Mouse (Mus musculus) testis, adult 2 months (tissue): ENCODE measurements at regions not wholly inside any gene's neighbourhood (a gene's known extent, or its start where the extent isn't known, plus 50 kb on each side); places are given as distances from the start of the nearest gene placed in this dataset.

Experiments
- H3K27ac ChIP-seq: fragments of 200-500 bp; 2 replicates; pipeline ENCODE4 v1.5.1; 2012; ENCODE audit warnings: low read depth, low read length; ENCODE audit not compliant: control insufficient read depth, insufficient read depth
- H3K27me3 ChIP-seq: fragments of 200-500 bp; 2 replicates; pipeline ENCODE4 v1.6.1; 2012; ENCODE audit warnings: mild to moderate bottlenecking, low read length, moderate library complexity; ENCODE audit not compliant: control insufficient read depth, insufficient read depth
- H3K36me3 ChIP-seq: fragments of 200-500 bp; 2 replicates; pipeline ENCODE4 v1.6.1; 2012; ENCODE audit warnings: mild to moderate bottlenecking, low read length; ENCODE audit not compliant: control insufficient read depth, insufficient read depth
- H3K4me1 ChIP-seq: fragments of 200-500 bp; 2 replicates; pipeline ENCODE4 v1.6.1; 2012; ENCODE audit warnings: low read length; ENCODE audit not compliant: control insufficient read depth, insufficient read depth
- H3K4me3 ChIP-seq: fragments of 200-500 bp; 2 replicates; pipeline ENCODE4 v1.5.1; 2012; ENCODE audit warnings: low read depth, mild to moderate bottlenecking, low read length, moderate library complexity, mixed read lengths; ENCODE audit not compliant: control insufficient read depth
- CTCF ChIP-seq: fragments of 200-500 bp; IDR thresholded peaks from 2 replicates; pipeline ENCODE4 v1.5.1; 2012; ENCODE audit warnings: low read depth, mild to moderate bottlenecking, inconsistent platforms, low read length, moderate library complexity; ENCODE audit not compliant: control insufficient read depth, insufficient read depth, insufficient replicate concordance
- POLR2A ChIP-seq: fragments of 200-500 bp; IDR thresholded peaks from 2 replicates; pipeline ENCODE4 v1.6.1; 2012; ENCODE audit warnings: low read depth, mild to moderate bottlenecking, inconsistent platforms, low read length, moderate library complexity; ENCODE audit not compliant: control insufficient read depth

DNA sequence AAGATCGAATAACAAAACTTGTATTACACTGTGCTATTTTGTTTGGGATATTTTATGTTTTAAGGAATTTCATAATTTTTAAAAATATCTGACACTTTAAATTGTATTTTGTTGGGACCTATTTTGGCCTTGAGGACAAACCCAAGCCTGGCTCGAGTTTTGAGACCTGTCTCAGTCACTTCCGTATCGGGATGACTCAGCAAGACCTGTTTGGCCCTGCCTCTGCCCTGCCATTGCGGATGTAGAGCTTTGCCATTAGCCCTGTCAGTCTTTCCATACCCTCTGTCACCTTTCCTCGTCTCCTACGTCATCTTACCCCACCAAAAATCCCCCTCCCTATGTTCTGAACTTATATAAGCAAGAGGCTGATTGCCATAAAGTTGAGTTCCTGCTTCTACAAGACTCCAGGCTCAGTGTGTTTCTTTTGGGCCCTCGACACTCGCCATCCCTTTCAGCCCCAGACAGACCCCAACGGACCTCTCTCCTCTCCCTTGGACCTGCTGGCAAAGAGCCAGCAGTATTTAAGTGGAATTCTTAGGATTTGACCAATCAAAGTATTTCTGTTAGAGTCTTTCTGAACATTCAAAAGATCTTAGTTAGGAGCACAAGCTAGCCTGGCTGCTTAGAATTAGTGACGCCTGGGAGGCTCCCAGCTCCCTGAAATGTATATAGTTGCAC is 113.3 kb downstream of the Fam161a start:
- TF ChIP-seq CTCF (no peak), POLR2A (no peak)
- Histone ChIP-seq H3K36me3 (no peaks in the 10 kb centered on the region), H3K4me1 (peaks cover 2% of the 10 kb centered on the region), H3K27me3 (no peaks in the 10 kb centered on the region), H3K27ac (no peak overlapping the region), H3K4me3 (no peak overlapping the region)

DNA sequence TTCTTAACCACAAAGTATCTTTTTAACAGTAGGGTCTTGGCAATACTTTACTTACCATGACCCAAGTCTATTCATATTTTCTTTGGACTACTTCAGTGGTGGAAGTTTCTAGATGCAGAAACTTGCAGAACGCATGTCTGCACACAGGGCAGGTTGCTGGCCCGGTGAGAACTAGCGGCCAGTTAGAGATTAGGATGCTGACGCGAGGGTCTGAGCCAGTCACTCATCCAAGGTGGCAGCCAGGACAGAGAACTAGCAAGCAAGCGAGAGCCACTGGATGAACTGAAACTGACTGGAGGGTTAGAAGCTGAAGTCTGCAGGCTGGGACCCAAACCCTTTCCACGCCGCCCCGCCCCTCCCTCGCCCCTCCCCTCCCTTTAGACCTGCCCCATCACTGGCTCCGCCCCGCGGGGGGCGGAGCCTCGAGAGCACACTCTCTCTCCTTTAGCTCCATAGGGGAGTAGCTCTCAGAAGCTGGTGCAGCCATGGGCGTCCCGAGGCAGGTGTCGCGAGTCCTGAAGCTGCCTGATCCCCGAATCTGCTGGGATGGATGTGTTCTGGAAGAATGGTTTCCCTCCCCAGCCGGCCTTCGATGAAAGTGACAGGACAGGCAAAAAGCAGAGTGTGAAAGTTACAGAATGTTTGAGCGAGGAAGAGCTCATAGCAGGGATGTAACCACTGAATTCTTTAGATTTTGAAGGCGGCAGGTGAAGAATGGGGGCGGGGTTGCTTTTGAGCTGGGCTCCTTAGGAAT is 117.0 kb downstream of the Fam161a start:
- peak overlapping the region; percentile 70 for H3K4me3 ChIP-seq
- H3K27me3 ChIP-seq, result no peaks in the 10 kb centered on the region
- peaks cover 2% of the 10 kb centered on the region for H3K4me1 ChIP-seq
- TF ChIP-seq POLR2A, result no peak
- TF ChIP-seq CTCF, result no peak
- H3K36me3 ChIP-seq, result no peaks in the 10 kb centered on the region
- no peak overlapping the region for H3K27ac ChIP-seq

DNA sequence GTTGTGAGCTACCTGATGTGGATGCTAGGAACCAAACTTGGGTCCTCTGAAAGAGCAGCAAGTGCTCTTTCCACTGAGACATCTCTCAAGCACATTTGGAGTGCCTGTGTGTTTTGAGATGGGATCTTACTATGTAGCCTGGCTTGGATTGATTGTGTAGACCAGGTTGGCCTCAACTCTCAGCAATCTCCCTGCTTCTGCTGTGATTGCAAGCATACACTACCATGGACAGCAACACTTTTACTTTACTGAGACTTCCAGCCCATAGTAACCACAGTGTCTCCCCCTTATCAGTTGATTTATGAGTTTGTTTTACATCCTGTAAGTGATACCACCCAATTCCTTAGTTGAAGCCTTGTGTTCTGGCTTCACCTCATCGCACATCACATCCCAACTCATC is 123.8 kb downstream of the Fam161a start:
- no peaks in the 10 kb centered on the region for H3K27me3 ChIP-seq
- no peak overlapping the region for H3K4me3 ChIP-seq
- no peak overlapping the region for H3K27ac ChIP-seq
- no peak for TF ChIP-seq CTCF
- TF ChIP-seq POLR2A, result no peak
- H3K4me1 ChIP-seq, result no peaks in the 10 kb centered on the region
- H3K36me3 ChIP-seq, result no peaks in the 10 kb centered on the region

DNA sequence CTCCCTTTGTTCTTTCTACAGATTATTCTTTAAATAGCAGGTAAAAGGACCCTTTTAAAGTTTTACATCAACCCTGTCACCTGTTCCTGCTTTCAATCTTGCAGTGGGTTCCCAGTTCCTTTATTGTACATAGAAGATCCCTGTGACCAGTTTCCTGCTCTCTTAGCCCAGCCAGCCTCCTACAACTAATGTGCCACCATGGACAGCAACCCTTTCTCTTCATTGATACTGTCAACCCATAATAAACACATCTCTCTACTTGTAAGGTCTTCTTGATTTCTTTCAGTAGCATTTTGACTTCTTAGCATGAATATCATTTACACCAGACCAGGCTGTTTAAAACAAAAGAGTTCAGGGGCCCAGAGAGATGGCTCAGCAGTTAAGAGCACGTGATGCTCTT is 124.2 kb upstream of the Xpo1 start:
- Histone ChIP-seq H3K36me3 (no peaks in the 10 kb centered on the region), H3K4me1 (no peaks in the 10 kb centered on the region), H3K4me3 (no peak overlapping the region), H3K27me3 (no peaks in the 10 kb centered on the region), H3K27ac (no peak overlapping the region)
- TF ChIP-seq POLR2A, result no peak
- no peak for TF ChIP-seq CTCF

DNA sequence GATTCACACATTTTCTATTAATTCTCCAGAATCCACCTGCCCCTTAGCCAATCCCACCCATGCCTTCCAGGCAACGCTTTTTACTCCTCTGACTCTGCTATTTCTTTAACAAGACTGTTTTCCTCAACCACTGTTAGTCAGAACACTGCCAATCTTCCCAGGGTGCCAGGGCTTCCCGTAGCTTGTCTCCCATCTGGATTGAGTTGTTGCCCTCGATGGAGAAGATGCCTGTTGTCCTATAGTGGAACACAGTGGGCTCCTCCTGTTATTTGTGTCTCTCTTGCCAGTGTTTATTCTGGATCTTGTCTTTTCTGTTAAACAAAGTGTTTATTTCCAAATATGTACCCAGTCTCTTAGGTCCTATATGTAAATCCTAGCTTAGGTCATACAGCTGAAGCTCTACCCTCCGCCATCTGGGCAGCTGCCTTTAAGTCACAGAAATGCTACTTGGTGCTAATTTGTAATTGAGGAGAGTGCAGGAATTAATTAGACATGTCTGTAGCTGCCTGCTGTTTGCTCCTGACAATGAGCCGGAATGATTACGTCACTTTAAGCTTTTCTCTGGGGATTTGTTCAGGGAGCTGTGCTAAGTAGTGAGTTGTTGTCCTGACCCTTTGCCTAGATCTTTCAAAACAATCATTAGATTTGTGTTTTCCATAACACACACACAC is 115.3 kb upstream of the Xpo1 start:
- H3K27ac ChIP-seq, result no peak overlapping the region
- H3K4me1 ChIP-seq, result no peaks in the 10 kb centered on the region
- H3K4me3 ChIP-seq, result no peak overlapping the region
- TF ChIP-seq POLR2A (no peak), CTCF (no peak)
- no peaks in the 10 kb centered on the region for H3K36me3 ChIP-seq
- H3K27me3 ChIP-seq, result no peaks in the 10 kb centered on the region

DNA sequence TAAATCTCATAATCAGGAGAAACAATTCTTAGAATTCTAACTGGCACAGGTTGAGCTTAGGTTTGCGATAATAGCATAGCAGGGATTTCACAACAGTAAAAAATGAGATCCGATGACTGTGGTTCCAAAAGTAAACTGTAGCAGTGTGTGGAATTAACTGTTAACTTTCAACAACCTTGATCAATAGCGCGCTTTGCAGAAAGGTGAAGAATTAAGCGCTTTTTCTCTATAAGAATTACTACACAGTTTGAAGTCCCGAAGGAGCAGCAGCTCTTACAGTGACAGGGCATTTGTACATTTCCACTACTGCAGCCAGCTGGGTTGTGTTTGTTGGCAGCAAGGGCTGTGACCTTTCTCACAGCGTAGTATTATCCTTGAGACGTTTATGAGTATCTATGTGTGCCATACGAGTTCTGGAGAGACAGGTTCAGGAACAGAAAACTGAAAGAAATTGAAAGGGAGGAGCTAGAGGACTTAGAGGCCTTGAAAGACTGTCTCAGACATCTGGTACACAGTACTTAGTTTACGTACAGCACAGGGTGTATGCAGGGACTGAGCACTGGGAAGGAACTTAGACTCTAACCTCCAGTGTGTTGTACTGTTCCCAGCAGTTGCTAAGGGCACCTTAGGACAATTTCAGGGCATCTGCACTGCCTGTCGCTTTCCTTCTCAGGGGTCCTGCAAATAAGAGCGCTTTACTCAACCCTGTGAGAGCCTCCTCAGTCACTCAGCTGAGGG is 114.6 kb upstream of the Xpo1 start:
- peak overlapping the region; percentile 53 for H3K27ac ChIP-seq

More for the DNA sequence above, 114.6 kb upstream of the Xpo1 start:
- no peaks in the 10 kb centered on the region for H3K36me3 ChIP-seq
- no peaks in the 10 kb centered on the region for H3K4me1 ChIP-seq
- no peaks in the 10 kb centered on the region for H3K27me3 ChIP-seq
- no peak overlapping the region for H3K4me3 ChIP-seq
- TF ChIP-seq CTCF (no peak), POLR2A (no peak)
